Mouse (Mus musculus) heart, postnatal 0 days (tissue): ENCODE measurements around the gene Adssl1. TPM values are rescaled to one million over a fixed set of nuclear protein-coding genes. Genes with fewer than 3 reads are reported as not detected.

Experiments
- ATAC-seq: fragments of 200-750 bp; cut with Nextera tagmentation; 2 replicates; pipeline ENCODE4 v1.8.0; 2017; ENCODE audit warnings: low read depth, moderate number of reproducible peaks, moderate library complexity; ENCODE audit not compliant: insufficient read depth
- DNase-seq: peaks from one replicate; pipeline ENCODE4 v3.0.0-alpha.2; 2016; ENCODE audit warnings: low spot score
- H3K27ac ChIP-seq: fragments of 300-500 bp; sonication (generic); 2 replicates; pipeline ENCODE4 v1.5.1; 2014; ENCODE audit warnings: low read depth, mild to moderate bottlenecking
- H3K27me3 ChIP-seq: fragments of 300-500 bp; sonication (generic); 2 replicates; pipeline ENCODE4 v1.6.1; 2014; ENCODE audit warnings: low read length, mixed read lengths; ENCODE audit not compliant: control insufficient read depth, insufficient read depth
- H3K36me3 ChIP-seq: fragments of 300-500 bp; sonication (generic); replicated peaks from 2 replicates; pipeline ENCODE4 v1.6.1; 2014; ENCODE audit warnings: low read length, mixed read lengths; ENCODE audit not compliant: control insufficient read depth, insufficient read depth
- H3K4me1 ChIP-seq: fragments of 300-500 bp; sonication (generic); 2 replicates; pipeline ENCODE4 v1.6.1; 2014; ENCODE audit warnings: antibody characterized with exemption; ENCODE audit not compliant: control insufficient read depth, insufficient read depth
- H3K4me2 ChIP-seq: fragments of 300-500 bp; sonication (generic); 2 replicates; pipeline ENCODE4 v1.6.1; 2014; ENCODE audit warnings: low read depth, mild to moderate bottlenecking, low read length, moderate library complexity
- H3K4me3 ChIP-seq: fragments of 300-500 bp; sonication (generic); 2 replicates; pipeline ENCODE4 v1.5.1; 2014; ENCODE audit warnings: low read depth, low read length
- H3K9ac ChIP-seq: fragments of 300-500 bp; sonication (generic); replicated peaks from 2 replicates; pipeline ENCODE4 v1.6.1; 2014; ENCODE audit warnings: low read depth, low read length, mixed read lengths
- H3K9me3 ChIP-seq: fragments of 300-500 bp; sonication (generic); replicated peaks from 2 replicates; pipeline ENCODE4 v1.6.1; 2016; ENCODE audit warnings: low read length; ENCODE audit not compliant: control insufficient read depth
- CTCF ChIP-seq: IDR thresholded peaks from 2 replicates; pipeline ENCODE4 v1.5.1; 2016; ENCODE audit warnings: antibody characterized with exemption, control low read depth, low read depth
- EP300 ChIP-seq: IDR thresholded peaks from 2 replicates; pipeline ENCODE4 v1.6.1; 2016; ENCODE audit warnings: antibody characterized with exemption, low read depth
- WGBS: fragments of 180-500 bp; shearing (Covaris S2); extraction: QIAGEN DNeasy Blood & Tissue Kit; methylation state at CpG from one replicate; pipeline ENCODE4 v1.1.7; 2014; 5-methylcytosine and 5-hydroxymethylcytosine counted together
- polyA plus RNA-seq: library from polyadenylated mRNA; unstranded; fragments of >200 nt; fragmentation: Nextera tagmentation; extraction: Ambion mirVana; gene quantifications from 2 replicates; pipeline ENCODE4 v1.2.1, GENCODE M21; 2015
- total RNA-seq: library from RNA; depleted of rRNA; stranded (reverse); fragments of >200 nt; gene quantifications from 2 replicates; pipeline ENCODE4 v1.2.3, GENCODE M21; 2014; ENCODE audit warnings: low replicate concordance

Adssl1 gene
- total and polyA plus RNA-seq, 2 experiments from 2014 or later = 86.8 to 159 TPM

DNA sequence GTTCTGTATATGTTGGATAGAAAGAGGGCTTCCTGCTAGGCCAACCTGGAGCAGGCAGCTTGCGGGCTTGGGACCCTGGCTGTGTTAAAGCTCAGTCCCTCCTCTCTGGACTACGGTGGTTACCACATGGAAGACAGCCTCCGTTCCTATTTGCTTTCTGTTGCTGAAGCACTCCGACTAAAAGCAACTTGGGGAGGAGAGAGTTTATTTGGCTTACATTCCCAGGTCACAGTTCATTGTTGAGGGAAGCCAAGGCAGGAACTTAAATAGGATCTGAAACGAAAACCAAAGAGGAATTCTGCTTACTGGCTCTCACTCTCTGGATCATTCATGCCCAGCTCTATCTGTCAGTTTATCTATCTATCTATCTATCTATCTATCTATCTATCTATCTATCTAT is 11.0 kb downstream of the Adssl1 start:
- no peaks in the 10 kb centered on the region for H3K9me3 ChIP-seq
- DNase-seq (no peak), ATAC-seq (no peak)
- H3K4me3 ChIP-seq = no peak overlapping the region
- no peak overlapping the region for H3K27ac ChIP-seq
- TF ChIP-seq CTCF (no peak), EP300 (no peak)
- H3K27me3 ChIP-seq = no peaks in the 10 kb centered on the region
- peaks cover 27% of the 10 kb centered on the region for H3K4me1 ChIP-seq
- WGBS = 78% methylated on average over 5 of the region's 5 CpGs
- no peak overlapping the region for H3K9ac ChIP-seq
- 0 out of 2 replicates have a peak, but pooled peaks cover 21% of the 10 kb centered on the region for H3K36me3 ChIP-seq
- no peak overlapping the region for H3K4me2 ChIP-seq

GRCm38 (mm10) chr12:112631472-112631871 is 11.6 kb downstream of the Adssl1 start:
- Histone ChIP-seq H3K27ac (no peak overlapping the region), H3K4me2 (no peak overlapping the region), H3K9me3 (no peaks in the 10 kb centered on the region), H3K36me3 (peaks cover 21% of the 10 kb centered on the region; the same call in 1 of the 2 replicates), H3K4me1 (peaks cover 20% of the 10 kb centered on the region), H3K27me3 (no peaks in the 10 kb centered on the region), H3K4me3 (no peak overlapping the region), H3K9ac (no peak overlapping the region)
- no peak for ATAC-seq
- DNase-seq = no peak
- TF ChIP-seq CTCF (no peak), EP300 (no peak)
- 33% methylated on average over 1 of the region's 1 CpGs for WGBS

- 75% methylated on average over 11 of the region's 11 CpGs for WGBS
- Histone ChIP-seq H3K9me3 (no peaks in the 10 kb centered on the region), H3K27me3 (no peaks in the 10 kb centered on the region), H3K27ac (no peak overlapping the region), H3K4me1 (peaks cover 15% of the 10 kb centered on the region), H3K9ac (no peak overlapping the region), H3K36me3 (peaks cover 21% of the 10 kb centered on the region; the same call in 1 of the 2 replicates), H3K4me3 (no peak overlapping the region), H3K4me2 (no peak overlapping the region)
- DNase-seq = no peak
- ATAC-seq = no peak
- TF ChIP-seq EP300 (no peak), CTCF (no peak)
Observed at GRCm38 (mm10) chr12:112632084-112632777, 12.4 kb downstream of the Adssl1 start.

DNA sequence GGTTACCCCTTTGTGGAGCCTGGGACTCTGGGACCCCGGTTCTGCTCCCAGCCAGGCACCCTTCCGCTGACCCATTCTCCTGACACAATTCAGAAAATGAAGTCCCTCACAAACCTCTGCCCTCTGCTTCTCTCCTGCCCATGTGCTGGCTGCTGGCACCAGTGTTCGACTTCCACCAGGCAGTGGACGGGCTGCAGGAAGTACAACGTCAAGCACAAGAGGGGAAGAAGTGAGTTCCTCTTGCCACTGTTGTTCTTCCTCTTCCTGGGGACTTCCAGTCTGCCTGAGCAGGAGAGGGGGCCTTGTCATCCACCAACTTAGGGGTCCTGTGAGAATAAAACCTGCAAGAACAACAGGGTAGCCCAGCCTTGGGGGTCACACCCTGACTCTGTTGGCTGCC is 13.1 kb downstream of the Adssl1 start:
- ATAC-seq = no peak
- DNase-seq = no peak
- peaks cover 21% of the 10 kb centered on the region for H3K36me3 ChIP-seq
- no peaks in the 10 kb centered on the region for H3K9me3 ChIP-seq
- H3K27me3 ChIP-seq = no peaks in the 10 kb centered on the region
- WGBS = 75% methylated on average over 5 of the region's 5 CpGs
- H3K4me3 ChIP-seq = no peak overlapping the region
- no peak overlapping the region for H3K4me2 ChIP-seq
- no peak overlapping the region for H3K27ac ChIP-seq
- TF ChIP-seq CTCF = no peak
- TF ChIP-seq EP300 = no peak
- no peak overlapping the region for H3K9ac ChIP-seq
- H3K4me1 ChIP-seq = peaks cover 15% of the 10 kb centered on the region

DNA sequence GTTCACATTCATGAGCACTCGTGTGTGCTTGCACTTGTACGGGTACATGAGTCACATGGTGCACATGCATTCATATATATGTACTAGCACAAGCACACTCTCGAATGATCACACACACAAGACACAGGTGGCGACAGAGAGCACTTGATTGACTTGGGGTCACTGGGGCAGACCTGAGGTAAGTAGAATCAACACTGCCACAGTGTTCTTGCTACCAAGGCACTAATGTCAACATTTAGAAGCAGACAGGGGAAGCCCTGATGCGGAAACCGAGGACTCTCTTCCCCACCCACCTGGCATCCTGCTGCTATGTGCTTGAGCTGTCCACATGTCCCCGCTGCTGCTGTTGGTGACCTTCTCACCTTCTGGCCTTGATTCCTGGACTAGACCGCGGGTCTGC is 13.8 kb downstream of the Adssl1 start:
- no peak for TF ChIP-seq EP300
- TF ChIP-seq CTCF = no peak
- H3K27me3 ChIP-seq = no peaks in the 10 kb centered on the region
- no peak overlapping the region for H3K9ac ChIP-seq
- H3K4me2 ChIP-seq = no peak overlapping the region
- H3K4me1 ChIP-seq = peaks cover 10% of the 10 kb centered on the region
- 66% methylated on average over 9 of the region's 9 CpGs for WGBS
- ATAC-seq (no peak), DNase-seq (no peak)
- H3K9me3 ChIP-seq = no peaks in the 10 kb centered on the region
- H3K36me3 ChIP-seq = peaks cover 21% of the 10 kb centered on the region
- H3K4me3 ChIP-seq = no peak overlapping the region
- H3K27ac ChIP-seq = no peak overlapping the region

- no peak for TF ChIP-seq CTCF
- no peak for TF ChIP-seq EP300
- WGBS = 85% methylated on average over 10 of the region's 10 CpGs
- H3K9me3 ChIP-seq = no peaks in the 10 kb centered on the region
- no peak overlapping the region for H3K9ac ChIP-seq
- no peaks in the 10 kb centered on the region for H3K27me3 ChIP-seq
- H3K4me3 ChIP-seq = no peak overlapping the region
- ATAC-seq = no peak
- H3K36me3 ChIP-seq = peaks cover 21% of the 10 kb centered on the region
- no peaks in the 10 kb centered on the region for H3K4me1 ChIP-seq
- no peak for DNase-seq
- H3K27ac ChIP-seq = no peak overlapping the region
- no peak overlapping the region for H3K4me2 ChIP-seq
Observed at GRCm38 (mm10) chr12:112639526-112639925, 19.7 kb downstream of the Adssl1 start.
